Mouse (Mus musculus) myocyte (in vitro differentiated cells): ENCODE data around the gene Nek11.

Experiments used
- CEBPB ChIP-seq: IDR thresholded peaks from 2 replicates; pipeline ENCODE4 v1.6.1; 2011; ENCODE audit warnings: mild to moderate bottlenecking, moderate library complexity; ENCODE audit not compliant: poor library complexity, insufficient read depth, severe bottlenecking
- E2F4 ChIP-seq: IDR thresholded peaks from one replicate; pipeline ENCODE4 v1.6.1; 2011; ENCODE audit warnings: mild to moderate bottlenecking, control low read depth, moderate library complexity; ENCODE audit not compliant: insufficient read depth
- MYOD1 ChIP-seq, 3 experiments: IDR thresholded peaks; one replicate each; pipeline ENCODE4 v1.6.1; 2011; ENCODE audit warnings: control low read depth in 2 of 3, low read depth in 2 of 3, mild to moderate bottlenecking in 2 of 3, moderate library complexity in 1 of 3; ENCODE audit not compliant: insufficient read length in 2 of 3, control insufficient read depth in 1 of 3
- POLR2A ChIP-seq: IDR thresholded peaks from one replicate; pipeline ENCODE4 v1.6.1; 2011; ENCODE audit warnings: low read depth, mild to moderate bottlenecking, control low read depth, moderate library complexity; ENCODE audit not compliant: insufficient read length
- POLR2AphosphoS2 ChIP-seq: IDR thresholded peaks from one replicate; pipeline ENCODE4 v1.6.1; 2011; ENCODE audit warnings: low read depth, control low read depth; ENCODE audit not compliant: insufficient read length
- SRF ChIP-seq: IDR thresholded peaks from one replicate; pipeline ENCODE4 v1.6.1; 2011; ENCODE audit warnings: low read depth; ENCODE audit not compliant: control insufficient read depth, insufficient read length
- TCF12 ChIP-seq: IDR thresholded peaks from one replicate; pipeline ENCODE4 v1.6.1; 2011; ENCODE audit warnings: mild to moderate bottlenecking, control low read depth; ENCODE audit not compliant: poor library complexity, insufficient read depth, severe bottlenecking
- USF1 ChIP-seq: IDR thresholded peaks from one replicate; pipeline ENCODE4 v1.6.1; 2011; ENCODE audit warnings: low read depth, mild to moderate bottlenecking, control low read depth, moderate library complexity

GRCm38 (mm10) chr9:105348242-105349031 is 46.9 kb downstream of the Nek11 start:
- TF ChIP-seq MYOD1 (IDR thresholded peaks at IDR 0.05; ENCODE audit: control insufficient read depth in 1 of 3, insufficient read length in 2 of 3, low read depth in 2 of 3), result no peak
- no peak for TF ChIP-seq POLR2A
- no peak for TF ChIP-seq USF1
- TF ChIP-seq POLR2AphosphoS2, result no peak
- TF ChIP-seq TCF12, result no peak
- TF ChIP-seq SRF, result no peak
- no peak for TF ChIP-seq E2F4
- no peak for TF ChIP-seq CEBPB
